Mouse (Mus musculus) lung, embryonic 15.5 days (tissue): ENCODE measurements at regions not wholly inside any gene's neighbourhood (a gene's known extent, or its start where the extent isn't known, plus 50 kb on each side); places are given as distances from the start of the nearest gene placed in this dataset.

Experiments used
- ATAC-seq: fragments of 200-750 bp; cut with Nextera tagmentation; 2 replicates; pipeline ENCODE4 v1.8.0; 2017; ENCODE audit warnings: moderate number of reproducible peaks, borderline replicate concordance; ENCODE audit not compliant: low FRiP score, low TSS enrichment; ENCODE audit errors: extremely low read depth
- H3K27ac ChIP-seq: fragments of 300-500 bp; sonication (generic); 2 replicates; pipeline ENCODE4 v1.5.1; 2015; ENCODE audit warnings: moderate library complexity, mild to moderate bottlenecking, inconsistent platforms
- H3K27me3 ChIP-seq: fragments of 300-500 bp; sonication (generic); 2 replicates; pipeline ENCODE4 v1.6.1; 2015; ENCODE audit warnings: inconsistent platforms
- H3K36me3 ChIP-seq: fragments of 300-500 bp; sonication (generic); 2 replicates; pipeline ENCODE4 v1.6.1; 2015; ENCODE audit warnings: inconsistent platforms
- H3K4me1 ChIP-seq: fragments of 300-500 bp; sonication (generic); 2 replicates; pipeline ENCODE4 v1.6.1; 2015; ENCODE audit warnings: inconsistent platforms
- H3K4me2 ChIP-seq: fragments of 300-500 bp; sonication (generic); 2 replicates; pipeline ENCODE4 v1.6.1; 2015; ENCODE audit warnings: inconsistent platforms, mild to moderate bottlenecking, moderate library complexity
- H3K4me3 ChIP-seq: fragments of 300-500 bp; sonication (generic); 2 replicates; pipeline ENCODE4 v1.5.1; 2015; ENCODE audit warnings: mild to moderate bottlenecking, inconsistent platforms
- H3K9ac ChIP-seq: fragments of 300-500 bp; sonication (generic); 2 replicates; pipeline ENCODE4 v1.6.1; 2015; ENCODE audit warnings: inconsistent platforms
- H3K9me3 ChIP-seq: fragments of 300-500 bp; sonication (generic); 2 replicates; pipeline ENCODE4 v1.6.1; 2016; ENCODE audit warnings: inconsistent platforms
- WGBS: fragments of 180-500 bp; shearing (Covaris S2); methylation state at CpG from one replicate; pipeline ENCODE4 v1.1.7; 2015; 5-methylcytosine and 5-hydroxymethylcytosine counted together

GRCm38 (mm10) chr1:64193150-64193838, 71.2 kb upstream of the Klf7 start:
- Histone ChIP-seq H3K9me3 (no peaks in the 10 kb centered on the region), H3K9ac (no peak overlapping the region), H3K27ac (no peak overlapping the region), H3K4me1 (0 out of 2 replicates have a peak, but pooled peaks cover 11% of the 10 kb centered on the region), H3K36me3 (no peaks in the 10 kb centered on the region), H3K27me3 (no peaks in the 10 kb centered on the region), H3K4me2 (no peak overlapping the region), H3K4me3 (no peak overlapping the region)
- WGBS, result 57% methylated on average over 13 of the region's 13 CpGs
- no peak for ATAC-seq

- Histone ChIP-seq H3K9ac (no peak overlapping the region), H3K27ac (no peak overlapping the region), H3K27me3 (no peaks in the 10 kb centered on the region), H3K4me1 (0 out of 2 replicates have a peak, but pooled peaks cover 11% of the 10 kb centered on the region), H3K36me3 (no peaks in the 10 kb centered on the region), H3K4me3 (no peak overlapping the region), H3K9me3 (no peaks in the 10 kb centered on the region), H3K4me2 (no peak overlapping the region)
- 82% methylated on average over 3 of the region's 3 CpGs for WGBS
- no peak for ATAC-seq
Measured at GRCm38 (mm10) chr1:64192736-64193135, 70.7 kb upstream of the Klf7 start.

DNA sequence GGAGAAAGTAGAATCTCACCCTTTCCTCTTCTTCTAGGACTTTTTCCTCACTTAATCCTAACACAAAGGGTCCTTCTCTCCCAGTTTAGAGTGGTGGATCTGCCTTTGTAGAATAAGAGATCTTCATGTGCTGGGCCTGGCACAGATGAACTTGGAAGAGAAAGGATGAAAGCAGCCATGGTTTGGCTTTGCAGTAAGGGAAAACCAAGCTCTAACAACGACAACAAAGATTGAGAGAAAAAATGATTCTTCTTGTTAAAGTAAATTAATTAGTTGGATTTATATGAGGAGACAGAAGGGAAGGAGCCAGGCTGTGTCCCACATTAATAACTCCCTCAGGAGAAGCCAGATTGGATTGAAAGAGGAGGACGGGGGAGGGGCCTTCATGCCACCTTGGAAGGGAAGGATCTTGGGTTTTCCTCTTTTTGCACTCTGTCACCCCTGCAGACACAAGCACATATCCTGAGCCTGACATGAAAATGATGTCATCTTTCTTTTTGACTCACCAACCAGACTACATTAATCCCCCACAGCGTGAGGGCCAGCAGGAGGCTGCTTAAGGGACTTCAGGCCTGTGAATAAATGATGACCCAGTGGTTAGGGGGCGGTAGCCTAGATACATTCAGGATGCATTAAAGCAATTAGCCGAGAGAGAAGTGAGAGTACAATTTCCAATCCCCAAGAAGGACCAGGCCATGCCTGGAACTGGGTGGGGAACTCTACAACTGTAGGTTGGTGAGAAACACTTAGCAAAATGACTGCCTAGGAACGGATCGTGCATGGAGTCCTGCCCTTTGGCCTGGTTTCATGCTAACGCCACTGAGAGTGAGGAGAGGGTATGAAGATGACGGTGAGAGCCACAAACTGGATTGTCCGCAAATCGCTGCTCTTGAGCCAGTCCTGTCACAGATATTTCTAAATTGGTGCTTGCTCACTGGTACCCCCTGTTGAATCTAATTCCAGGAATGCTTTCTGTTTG, 69.4 kb upstream of the Klf7 start:
- no peaks in the 10 kb centered on the region for H3K27me3 ChIP-seq

GRCm38 (mm10) chr1:64190705-64191104, 68.6 kb upstream of the Klf7 start:
- H3K27me3 ChIP-seq, result no peaks in the 10 kb centered on the region
- no peaks in the 10 kb centered on the region for H3K9me3 ChIP-seq
- H3K36me3 ChIP-seq, result no peaks in the 10 kb centered on the region
- no peak for ATAC-seq
- H3K4me3 ChIP-seq, result no peak overlapping the region
- H3K4me2 ChIP-seq, result no peak overlapping the region
- H3K9ac ChIP-seq, result no peak overlapping the region
- H3K4me1 ChIP-seq, result 0 out of 2 replicates have a peak, but pooled peaks cover 8% of the 10 kb centered on the region
- WGBS, result 61% methylated on average over 4 of the region's 4 CpGs
- no peak overlapping the region for H3K27ac ChIP-seq

More for the DNA sequence above, 69.4 kb upstream of the Klf7 start:
- Histone ChIP-seq H3K36me3 (no peaks in the 10 kb centered on the region), H3K9me3 (no peaks in the 10 kb centered on the region), H3K4me3 (no peak overlapping the region), H3K27ac (no peak overlapping the region), H3K4me2 (no peak overlapping the region), H3K9ac (no peak overlapping the region), H3K4me1 (0 out of 2 replicates have a peak, but pooled peaks cover 11% of the 10 kb centered on the region)
- ATAC-seq, result no peak
- WGBS, result 75% methylated on average over 11 of the region's 11 CpGs

- Histone ChIP-seq H3K9ac (no peak overlapping the region), H3K4me1 (0 out of 2 replicates have a peak, but pooled peaks cover 8% of the 10 kb centered on the region), H3K27ac (no peak overlapping the region), H3K27me3 (no peaks in the 10 kb centered on the region), H3K9me3 (no peaks in the 10 kb centered on the region), H3K4me2 (no peak overlapping the region), H3K4me3 (no peak overlapping the region), H3K36me3 (no peaks in the 10 kb centered on the region)
- no peak for ATAC-seq
- WGBS, result 30% methylated on average over 5 of the region's 5 CpGs
Measured at GRCm38 (mm10) chr1:64190097-64190496, 68.0 kb upstream of the Klf7 start.

- Histone ChIP-seq H3K4me1 (0 out of 2 replicates have a peak, but pooled peaks cover 8% of the 10 kb centered on the region), H3K4me2 (no peak overlapping the region), H3K36me3 (no peaks in the 10 kb centered on the region), H3K9ac (no peak overlapping the region), H3K9me3 (no peaks in the 10 kb centered on the region), H3K27ac (no peak overlapping the region), H3K27me3 (no peaks in the 10 kb centered on the region), H3K4me3 (no peak overlapping the region)
- WGBS, result 36% methylated on average over 6 of the region's 6 CpGs
- ATAC-seq, result no peak
Measured at GRCm38 (mm10) chr1:64189471-64189870, 67.4 kb upstream of the Klf7 start.

DNA sequence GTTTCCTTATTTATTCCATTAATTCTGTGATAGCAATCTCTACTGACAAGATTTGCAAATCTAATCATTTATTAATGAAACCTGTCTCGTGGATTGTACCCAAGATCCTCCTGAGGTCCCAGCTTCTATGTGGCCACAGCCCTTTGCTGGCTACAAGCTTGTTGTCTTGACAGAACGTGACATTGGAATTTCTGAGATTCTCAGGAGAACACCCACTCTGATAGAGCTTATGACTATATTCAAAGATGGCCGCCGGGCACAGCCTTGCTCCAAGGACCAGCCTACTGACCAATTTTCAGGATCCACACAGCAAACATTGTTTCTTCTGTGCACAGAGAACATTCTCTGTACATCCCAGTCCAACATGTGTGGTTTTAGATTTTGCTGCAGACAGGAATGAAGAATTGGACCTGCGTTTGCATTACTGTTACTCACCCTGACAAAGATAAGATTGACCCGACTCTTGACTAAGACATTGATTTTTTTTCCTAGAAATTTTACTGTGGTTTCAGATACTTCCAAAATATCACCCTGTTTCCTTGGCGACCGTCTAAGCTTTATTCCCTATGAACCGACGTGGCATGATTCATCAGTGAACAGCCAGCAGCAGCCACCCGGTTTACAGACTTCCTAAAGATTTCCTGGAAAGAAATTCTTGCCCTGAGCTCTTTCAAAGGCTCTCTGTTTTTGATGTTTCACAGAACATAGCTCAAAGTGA, 65.9 kb upstream of the Klf7 start:
- Histone ChIP-seq H3K27ac (no peak overlapping the region), H3K4me3 (no peak overlapping the region), H3K4me2 (no peak overlapping the region), H3K9ac (no peak overlapping the region), H3K9me3 (no peaks in the 10 kb centered on the region), H3K4me1 (0 out of 2 replicates have a peak, but pooled peaks cover 8% of the 10 kb centered on the region), H3K36me3 (no peaks in the 10 kb centered on the region), H3K27me3 (no peaks in the 10 kb centered on the region)
- ATAC-seq, result no peak
- 65% methylated on average over 11 of the region's 11 CpGs for WGBS

- no peaks in the 10 kb centered on the region for H3K9me3 ChIP-seq
- H3K4me1 ChIP-seq, result no peaks in the 10 kb centered on the region
- H3K4me3 ChIP-seq, result no peak overlapping the region
- no peaks in the 10 kb centered on the region for H3K27me3 ChIP-seq
- H3K27ac ChIP-seq, result no peak overlapping the region
- 40% methylated on average over 4 of the region's 4 CpGs for WGBS
- H3K4me2 ChIP-seq, result no peak overlapping the region
- no peaks in the 10 kb centered on the region for H3K36me3 ChIP-seq
- no peak for ATAC-seq
- H3K9ac ChIP-seq, result no peak overlapping the region
Measured at GRCm38 (mm10) chr1:64173708-64174107, 51.6 kb upstream of the Klf7 start.

DNA sequence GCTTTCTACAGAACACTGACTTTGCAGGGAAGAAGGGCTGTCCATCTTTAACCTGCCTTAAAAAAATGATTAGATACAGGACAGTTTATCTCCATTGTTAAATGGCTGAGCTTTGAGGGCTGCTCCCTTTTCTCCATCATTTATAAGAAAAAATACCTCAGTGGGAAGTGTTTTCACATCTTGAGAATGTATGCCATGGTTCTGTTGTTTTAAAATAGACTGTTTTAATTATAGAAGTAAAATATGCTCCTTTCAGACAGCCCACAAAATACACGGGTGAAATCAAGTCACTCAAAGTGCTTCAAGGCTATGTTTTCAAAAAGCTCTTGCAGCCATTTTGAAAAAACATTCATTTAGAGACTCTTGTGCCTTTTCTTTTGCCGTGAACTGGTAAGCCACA, 50.0 kb upstream of the Klf7 start:
- 61% methylated on average over 2 of the region's 2 CpGs for WGBS
- Histone ChIP-seq H3K4me2 (no peak overlapping the region), H3K27me3 (no peaks in the 10 kb centered on the region), H3K36me3 (no peaks in the 10 kb centered on the region), H3K4me1 (no peaks in the 10 kb centered on the region), H3K4me3 (no peak overlapping the region), H3K27ac (no peak overlapping the region), H3K9ac (no peak overlapping the region), H3K9me3 (no peaks in the 10 kb centered on the region)
- ATAC-seq, result no peak
